Mouse (Mus musculus) ES-Bruce4 (cell line): Measurements from ENCODE around the gene Vmn1r72.
"Not testable (repeated sequence)": the region's sequence is repeated elsewhere in the genome, so short reads cannot be mapped to it uniquely, and the experiment has no call there.

Source experiments
- EP300 ChIP-seq: IDR thresholded peaks from 2 replicates; pipeline ENCODE4 v1.6.1; 2011; ENCODE audit warnings: low read depth, low read length; ENCODE audit not compliant: insufficient read depth
- POLR2A ChIP-seq: IDR thresholded peaks from one replicate; pipeline ENCODE4 v1.8.1; 2011; ENCODE audit warnings: low read length; ENCODE audit not compliant: insufficient read depth

GRCm38 (mm10) chr7:11680047-11680446, at the start of gene Vmn1r72:
- TF ChIP-seq EP300, POLR2A: not testable (repeated sequence)
